Mouse (Mus musculus) thymus, adult 2 months (tissue): ENCODE results near the gene Ankrd34c. TPM values are rescaled to one million over a fixed set of nuclear protein-coding genes. Genes with fewer than 3 reads are reported as not detected.

Experiments used
- DNase-seq: peaks from one replicate; pipeline ENCODE4 v3.0.0; 2021
- H3K27ac ChIP-seq: fragments of 200-500 bp; 2 replicates; pipeline ENCODE4 v1.5.1; 2012; ENCODE audit warnings: low read length, control low read depth; ENCODE audit not compliant: control insufficient read depth, insufficient read depth
- H3K27me3 ChIP-seq: fragments of 200-500 bp; 2 replicates; pipeline ENCODE4 v1.6.1; 2012; ENCODE audit warnings: mild to moderate bottlenecking, low read length, moderate library complexity, mixed read lengths; ENCODE audit not compliant: control insufficient read depth, insufficient read depth
- H3K36me3 ChIP-seq: fragments of 200-500 bp; 2 replicates; pipeline ENCODE4 v1.6.1; 2012; ENCODE audit warnings: mild to moderate bottlenecking, low read length, moderate library complexity; ENCODE audit not compliant: control insufficient read depth, insufficient read depth
- H3K4me1 ChIP-seq: fragments of 200-500 bp; replicated peaks from 2 replicates; pipeline ENCODE4 v1.6.1; 2012; ENCODE audit warnings: low read length; ENCODE audit not compliant: control insufficient read depth, insufficient read depth
- H3K4me3 ChIP-seq: fragments of 200-500 bp; 2 replicates; pipeline ENCODE4 v1.5.1; 2012; ENCODE audit warnings: mild to moderate bottlenecking, low read length, control low read depth, moderate library complexity; ENCODE audit not compliant: control insufficient read depth, insufficient read depth
- CTCF ChIP-seq: fragments of 200-500 bp; IDR thresholded peaks from 2 replicates; pipeline ENCODE4 v1.5.1; 2012; ENCODE audit warnings: mild to moderate bottlenecking, control low read depth, low read length, moderate library complexity, borderline replicate concordance; ENCODE audit not compliant: control insufficient read depth, poor library complexity, insufficient read depth; ENCODE audit errors: extremely low read depth
- POLR2A ChIP-seq: fragments of 200-500 bp; IDR thresholded peaks from 2 replicates; pipeline ENCODE4 v1.6.1; 2012; ENCODE audit warnings: mild to moderate bottlenecking, low read length, control low read depth, moderate library complexity; ENCODE audit not compliant: control insufficient read depth, poor library complexity, insufficient read depth; ENCODE audit errors: extremely low read depth
- WGBS: fragments of 180-500 bp; shearing (Covaris S2); methylation state at CpG from one replicate; pipeline ENCODE4 v1.1.7; 2018; 5-methylcytosine and 5-hydroxymethylcytosine counted together
- polyA plus RNA-seq: library from polyadenylated mRNA; depleted of rRNA; stranded (reverse); fragments of >200 nt; gene quantifications from 2 replicates; pipeline ENCODE4 v1.2.3, GENCODE M21; 2012

Ankrd34c gene
- polyA plus RNA-seq, 1 experiment: not detected

DNA sequence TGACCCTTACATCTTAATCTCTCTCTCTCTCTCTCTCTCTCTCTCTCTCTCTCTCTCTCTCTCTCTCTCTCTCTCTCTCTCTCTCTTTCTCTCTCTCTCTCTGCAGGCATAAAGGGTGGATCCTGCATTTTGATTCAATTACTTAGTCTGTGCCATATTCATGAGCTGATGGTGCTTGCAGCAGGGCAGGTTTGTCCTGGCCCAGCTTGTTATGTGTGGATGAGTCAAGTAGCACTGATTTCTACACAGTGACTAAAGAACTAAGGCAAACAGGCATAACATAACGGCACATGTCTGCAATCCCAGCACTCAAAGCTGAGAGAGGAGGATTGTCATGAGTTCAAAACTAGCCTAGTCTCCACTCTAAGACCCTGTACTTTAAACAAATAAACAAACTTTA, 19.9 kb upstream of the Ankrd34c start:
- Histone ChIP-seq H3K36me3 (no peaks in the 10 kb centered on the region), H3K4me3 (no peak overlapping the region), H3K4me1 (no peaks in the 10 kb centered on the region), H3K27ac (no peak overlapping the region), H3K27me3 (no peaks in the 10 kb centered on the region)
- no peak for TF ChIP-seq POLR2A
- no peak for TF ChIP-seq CTCF
- WGBS: 91% methylated on average over 1 of the region's 1 CpGs
- no peak for DNase-seq

DNA sequence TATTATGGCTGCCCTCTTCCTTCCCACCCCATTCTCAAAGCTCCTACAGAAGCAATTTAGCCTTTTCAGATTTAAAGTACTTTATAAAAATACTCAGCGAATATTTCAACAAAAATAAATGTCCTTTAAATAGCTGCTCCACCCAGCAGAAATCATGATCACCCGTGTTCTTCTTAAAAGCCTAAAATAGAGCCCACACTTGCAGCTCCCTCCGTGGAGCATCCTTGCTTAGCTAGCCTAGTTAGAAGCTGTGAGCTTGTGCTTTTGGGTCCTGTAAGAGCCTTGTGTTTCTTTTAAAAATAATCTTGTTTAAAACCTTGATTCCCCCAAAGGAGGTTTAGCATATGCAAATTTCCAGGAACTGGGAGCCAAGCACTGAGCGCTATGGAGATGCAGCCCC, 19.3 kb upstream of the Ankrd34c start:
- no peak for DNase-seq
- TF ChIP-seq POLR2A (no peak), CTCF (no peak)
- WGBS: 71% methylated on average over 4 of the region's 4 CpGs
- Histone ChIP-seq H3K4me3 (no peak overlapping the region), H3K27ac (no peak overlapping the region), H3K27me3 (no peaks in the 10 kb centered on the region), H3K4me1 (no peaks in the 10 kb centered on the region), H3K36me3 (no peaks in the 10 kb centered on the region)

DNA sequence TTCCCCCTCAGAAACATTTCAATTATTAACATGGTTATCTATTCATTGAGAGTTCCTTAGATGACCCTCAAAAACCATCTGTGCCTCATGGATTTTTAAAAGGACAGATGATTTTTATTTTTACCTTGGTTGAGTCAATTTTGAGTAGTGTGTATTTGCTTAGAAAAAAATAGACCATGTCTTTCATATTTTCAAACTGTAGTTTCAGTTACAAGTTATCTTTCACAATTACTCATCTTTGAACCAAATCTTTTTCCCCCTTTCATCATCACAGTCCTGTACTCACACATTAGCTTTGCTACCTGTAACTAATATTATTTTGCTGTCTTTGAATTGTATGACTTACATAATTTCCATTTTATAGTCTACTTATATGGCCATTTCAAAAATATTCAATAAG, 1.8 kb upstream of the Ankrd34c start:
- no peaks in the 10 kb centered on the region for H3K4me1 ChIP-seq
- peaks cover 2% of the 10 kb centered on the region; the same call in 1 of the 2 replicates for H3K27me3 ChIP-seq
- TF ChIP-seq POLR2A: no peak
- no peak for TF ChIP-seq CTCF
- no peaks in the 10 kb centered on the region for H3K36me3 ChIP-seq
- no peak overlapping the region for H3K4me3 ChIP-seq
- no peak overlapping the region for H3K27ac ChIP-seq
- no peak for DNase-seq

DNA sequence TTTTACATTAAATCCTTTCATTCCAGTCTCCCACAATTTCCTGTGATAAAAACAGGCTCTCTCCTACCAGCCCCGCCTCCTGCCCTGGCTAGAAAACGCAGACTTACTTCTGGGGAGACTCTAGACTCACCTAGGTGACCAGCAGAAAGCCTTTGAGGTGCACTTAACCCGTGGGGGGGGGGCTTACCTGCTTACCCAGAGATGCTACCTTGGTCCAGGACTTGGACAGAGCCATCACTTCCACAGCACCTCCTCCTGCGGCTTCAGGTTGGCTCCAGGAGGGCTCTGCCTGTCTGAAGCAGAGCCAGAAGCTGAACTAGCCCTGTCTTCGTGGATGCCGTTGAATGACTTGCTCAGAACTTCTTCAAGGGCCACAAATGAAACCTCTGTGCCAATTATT, 387 bp downstream of the Ankrd34c start:
- H3K27ac ChIP-seq: no peak overlapping the region
- 15% methylated on average over 6 of the region's 6 CpGs for WGBS
- H3K4me3 ChIP-seq: no peak overlapping the region
- H3K4me1 ChIP-seq: no peaks in the 10 kb centered on the region
- peaks cover 2% of the 10 kb centered on the region; the same call in 1 of the 2 replicates for H3K27me3 ChIP-seq
- DNase-seq: no peak
- no peaks in the 10 kb centered on the region for H3K36me3 ChIP-seq
- no peak for TF ChIP-seq POLR2A
- TF ChIP-seq CTCF: no peak

DNA sequence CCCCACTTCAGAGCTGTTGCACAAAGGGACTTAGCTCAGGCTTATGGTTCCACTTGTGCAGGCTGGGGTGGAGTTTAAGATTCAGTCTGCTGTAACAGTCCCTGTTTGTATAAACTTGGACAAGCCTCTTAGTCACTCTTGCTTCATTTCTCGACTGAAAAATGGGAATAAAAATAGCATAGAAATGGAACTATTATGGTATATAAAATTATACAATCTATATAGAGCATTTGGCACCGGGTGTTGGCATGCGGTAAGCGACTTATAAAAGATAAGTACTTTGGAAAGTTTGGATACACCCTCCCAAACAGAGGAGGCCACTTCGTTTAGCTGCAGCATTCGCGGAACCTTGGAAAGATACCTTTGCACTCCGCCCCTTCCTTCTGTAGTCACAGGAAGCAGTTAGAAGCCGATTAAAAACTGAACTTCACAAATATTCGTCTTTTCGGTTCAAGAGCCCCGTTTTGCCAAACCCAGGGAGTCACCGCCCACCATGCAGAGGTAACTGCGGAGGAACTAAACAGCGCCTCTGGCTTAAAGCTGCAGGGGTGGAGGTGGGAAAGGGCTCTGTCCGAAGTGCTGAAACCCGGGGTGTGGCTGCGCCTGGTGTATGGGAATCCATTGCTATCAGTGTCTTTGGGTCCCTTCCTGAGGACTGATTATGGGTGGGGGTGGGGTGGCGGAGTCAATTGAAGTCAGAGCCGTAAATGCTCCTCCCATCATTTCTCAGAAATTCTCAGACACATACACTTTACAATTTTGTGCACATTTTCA, 1.2 kb downstream of the Ankrd34c start:
- WGBS: 13% methylated on average over 20 of the region's 20 CpGs
- DNase-seq: peak; percentile 2
- H3K36me3 ChIP-seq: no peaks in the 10 kb centered on the region
- no peak overlapping the region for H3K27ac ChIP-seq
- no peak overlapping the region for H3K4me3 ChIP-seq
- TF ChIP-seq CTCF (no peak), POLR2A (no peak)
- H3K27me3 ChIP-seq: peaks cover 2% of the 10 kb centered on the region; the same call in 1 of the 2 replicates
- no peaks in the 10 kb centered on the region for H3K4me1 ChIP-seq

DNA sequence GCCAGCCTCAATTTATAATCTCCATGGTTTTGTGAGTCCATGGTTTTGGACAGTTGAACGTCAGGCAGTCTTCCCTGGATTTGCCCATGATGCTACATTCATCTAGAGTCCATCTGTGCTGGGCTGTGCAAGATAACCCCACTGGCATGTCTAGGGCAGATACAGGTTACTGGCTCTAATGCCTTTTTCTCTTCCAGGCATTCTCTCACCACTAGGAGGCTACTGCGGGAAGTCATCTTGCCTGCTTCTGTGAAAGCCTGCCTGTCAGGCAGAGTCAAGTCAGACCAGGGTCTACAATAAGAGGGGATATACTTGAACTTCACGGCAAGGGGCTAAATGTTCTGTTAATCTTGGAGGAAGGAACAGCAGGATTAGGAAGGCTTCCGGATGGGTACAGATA, 31.4 kb downstream of the Ankrd34c start:
- no peak for TF ChIP-seq POLR2A
- TF ChIP-seq CTCF: no peak

More for the DNA sequence above, 31.4 kb downstream of the Ankrd34c start:
- Histone ChIP-seq H3K4me3 (no peak overlapping the region), H3K4me1 (peaks cover 8% of the 10 kb centered on the region; the same call in 1 of the 2 replicates), H3K36me3 (no peaks in the 10 kb centered on the region), H3K27me3 (no peaks in the 10 kb centered on the region), H3K27ac (no peak overlapping the region)
- WGBS: 26% methylated on average over 4 of the region's 4 CpGs
- DNase-seq: peak; percentile 41
